Mouse (Mus musculus): ENCODE data around the gene Casp9. TPM values are rescaled to one million over a fixed set of nuclear protein-coding genes. Genes with fewer than 3 reads are reported as not detected.
A peak's percentile ranks its signal among the peaks of the same experiment; 100 is the strongest.

Gene Casp9
- total RNA-seq, 1 experiment from 2014 or later: 12.1 TPM

DNA sequence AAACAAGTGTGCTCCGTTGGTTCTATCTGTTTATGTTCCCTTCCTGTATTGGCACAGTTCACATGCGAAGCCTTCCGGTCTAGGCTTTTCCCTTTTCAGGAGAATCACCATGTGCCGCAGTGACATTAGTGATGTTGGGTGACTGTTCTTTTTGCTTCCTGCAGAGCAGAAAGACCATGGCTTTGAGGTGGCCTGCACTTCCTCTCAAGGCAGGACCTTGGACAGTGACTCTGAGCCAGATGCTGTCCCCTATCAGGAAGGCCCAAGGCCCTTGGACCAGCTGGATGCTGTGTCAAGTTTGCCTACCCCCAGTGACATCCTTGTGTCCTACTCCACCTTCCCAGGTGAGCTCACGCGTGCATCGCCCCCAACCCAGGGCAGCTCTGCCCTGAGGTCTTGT, 18.0 kb downstream of the Casp9 start:
- ATAC-seq (replicated peaks; ENCODE audit: low read depth, poor library complexity, severe bottlenecking): no peak

- ATAC-seq (replicated peaks; ENCODE audit: low read depth, poor library complexity, severe bottlenecking): no peak
These were observed 22.9 kb downstream of the Casp9 start for GRCm38 (mm10) chr4:141816267-141816666.

- no peak for ATAC-seq (replicated peaks; ENCODE audit: low read depth, poor library complexity, severe bottlenecking)
These were observed 23.6 kb downstream of the Casp9 start for GRCm38 (mm10) chr4:141816776-141817655.

DNA sequence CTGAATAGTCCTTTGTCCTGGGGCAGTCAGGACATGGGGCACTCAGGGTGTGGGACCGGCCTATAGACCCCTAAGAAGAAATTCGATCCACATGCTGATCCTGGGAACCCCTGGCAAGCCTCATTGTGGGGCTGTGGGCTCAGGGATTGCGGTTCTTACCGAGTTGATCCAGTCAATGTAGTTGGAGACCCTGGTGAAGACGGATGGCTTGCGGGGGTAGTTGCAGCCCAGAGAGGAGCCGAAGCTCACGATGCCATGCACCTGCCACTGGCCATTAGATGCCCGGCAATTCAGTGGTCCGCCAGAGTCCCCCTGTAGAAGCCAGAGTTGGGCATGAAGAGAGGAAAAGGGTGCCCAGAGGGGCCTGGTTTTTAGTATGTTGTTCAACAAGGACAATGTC, 24.3 kb downstream of the Casp9 start:
- no peak for ATAC-seq (replicated peaks; ENCODE audit: low read depth, poor library complexity, severe bottlenecking)

DNA sequence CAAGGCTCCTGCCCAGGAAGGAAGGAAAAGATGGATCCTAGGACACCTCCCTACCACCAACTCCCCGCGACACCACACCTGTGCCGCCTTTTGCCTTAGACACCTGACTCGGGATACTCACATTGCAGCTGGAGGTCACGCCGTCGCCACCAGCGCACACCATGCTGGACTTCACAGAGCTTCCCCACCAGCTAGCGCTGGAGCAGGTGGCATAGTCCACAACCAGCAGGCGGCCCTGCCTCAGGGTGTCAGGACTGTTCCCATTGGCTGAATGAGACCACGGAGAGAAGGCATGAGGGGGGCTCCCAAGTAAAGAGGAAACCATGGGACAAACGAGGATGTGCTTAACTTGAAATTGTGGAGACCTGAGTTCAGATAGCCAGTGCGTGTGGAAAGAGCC, 25.4 kb downstream of the Casp9 start:
- ATAC-seq (replicated peaks; ENCODE audit: low read depth, poor library complexity, severe bottlenecking): no peak

GRCm38 (mm10) chr4:141819316-141819715, 25.9 kb downstream of the Casp9 start:
- ATAC-seq (replicated peaks; ENCODE audit: low read depth, poor library complexity, severe bottlenecking): no peak

- ATAC-seq (replicated peaks; ENCODE audit: low read depth, poor library complexity, severe bottlenecking): no peak
These were observed 27.8 kb downstream of the Casp9 start for GRCm38 (mm10) chr4:141821178-141821577.

- no peak for ATAC-seq (replicated peaks; ENCODE audit: low read depth, poor library complexity, severe bottlenecking)
These were observed 28.7 kb downstream of the Casp9 start for GRCm38 (mm10) chr4:141822089-141822488.

DNA sequence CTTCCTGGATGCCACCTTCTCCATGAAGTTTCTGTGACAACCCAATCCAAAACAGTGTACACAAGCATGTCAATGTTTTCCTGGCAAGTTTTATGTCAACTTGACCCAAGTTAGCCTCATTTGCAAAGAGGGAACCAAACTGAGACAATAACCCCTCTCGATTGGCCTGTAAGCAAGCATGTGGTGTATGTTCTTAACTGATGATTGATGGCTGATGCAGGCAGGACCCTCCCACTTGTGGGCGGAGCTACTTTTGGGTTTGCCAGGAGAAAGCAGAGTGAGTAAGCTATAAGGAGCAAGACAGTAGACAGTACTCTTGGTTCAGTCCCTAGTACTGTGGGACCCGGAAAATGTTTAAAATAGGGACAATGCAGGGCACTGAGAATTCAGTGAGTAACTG, 29.6 kb downstream of the Casp9 start:
- peak; percentile 79 for ATAC-seq (replicated peaks; ENCODE audit: low read depth, poor library complexity, severe bottlenecking)

DNA sequence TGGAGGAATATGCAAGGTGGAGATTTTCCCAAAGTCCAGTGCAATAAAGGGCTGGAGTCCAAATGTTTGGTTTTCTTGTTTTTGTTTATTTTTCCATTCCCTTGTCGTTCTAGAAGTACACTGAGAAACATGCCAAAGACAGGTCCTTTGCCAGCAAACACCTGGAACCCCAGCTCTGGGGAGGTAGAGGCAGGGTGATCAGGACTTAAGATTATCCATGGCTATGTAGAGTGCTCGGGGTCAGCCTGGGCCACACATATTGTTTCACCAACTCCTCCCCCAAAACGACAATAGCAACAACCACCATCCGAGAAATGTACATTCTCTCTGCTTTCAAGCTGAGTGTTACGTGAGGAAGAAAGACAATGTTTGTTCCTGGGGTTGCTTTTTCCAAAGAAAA, 32.6 kb downstream of the Casp9 start, which contains the start of gene Cela2a:
Gene Cela2a, minus strand, starts transcription at position 101 of the 400 bp plus-strand sequence.
- ATAC-seq (replicated peaks; ENCODE audit: low read depth, poor library complexity, severe bottlenecking): no peak

- no peak for ATAC-seq (replicated peaks; ENCODE audit: low read depth, poor library complexity, severe bottlenecking)
These were observed 34.0 kb downstream of the Casp9 start for GRCm38 (mm10) chr4:141827401-141827800.

DNA sequence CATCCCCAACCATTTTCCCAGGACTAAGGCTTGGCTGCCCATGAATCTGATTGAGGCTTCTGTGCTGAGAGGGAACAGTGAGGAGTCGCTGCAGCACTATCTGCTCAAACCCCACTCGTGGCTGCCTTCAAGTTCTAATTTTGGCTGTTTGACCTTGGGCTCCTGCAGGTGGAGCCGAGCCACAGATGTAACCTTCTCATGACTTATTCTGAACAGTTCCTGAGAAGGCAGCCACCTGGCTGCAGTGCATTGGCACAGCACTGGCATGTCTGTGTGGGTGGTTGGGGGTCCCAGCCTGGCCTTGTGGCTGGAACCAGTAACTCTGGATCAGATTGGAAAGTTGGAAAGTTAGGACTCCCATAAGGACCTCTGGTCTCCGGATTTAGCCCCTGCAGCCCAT, 34.8 kb downstream of the Casp9 start:
- no peak for ATAC-seq (replicated peaks; ENCODE audit: low read depth, poor library complexity, severe bottlenecking)

GRCm38 (mm10) chr4:141830381-141830780, 37.0 kb downstream of the Casp9 start:
- no peak for ATAC-seq (replicated peaks; ENCODE audit: low read depth, poor library complexity, severe bottlenecking)

- ATAC-seq (replicated peaks; ENCODE audit: low read depth, poor library complexity, severe bottlenecking): no peak
These were observed 37.9 kb downstream of the Casp9 start for GRCm38 (mm10) chr4:141831361-141831760.

DNA sequence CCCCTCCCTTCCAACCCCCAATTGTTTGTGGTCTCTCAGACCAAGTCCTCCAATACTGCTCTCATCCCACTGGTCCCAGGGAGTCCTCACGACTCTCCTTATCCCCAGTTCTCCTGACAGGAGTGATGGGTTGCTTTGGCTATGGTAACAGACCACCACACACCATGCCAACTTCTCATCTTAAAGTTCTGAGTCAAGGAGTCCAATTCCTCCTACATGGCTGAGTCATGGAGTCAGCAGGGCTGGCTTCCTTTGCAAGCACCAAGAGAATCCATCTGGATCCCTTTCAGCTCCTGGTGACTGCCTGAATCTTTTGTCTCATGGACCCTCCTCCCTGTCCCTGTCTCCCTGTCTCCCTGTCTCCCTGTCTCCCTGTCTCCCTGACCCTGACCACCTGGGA, 40.5 kb downstream of the Casp9 start:
- ATAC-seq (replicated peaks; ENCODE audit: low read depth, poor library complexity, severe bottlenecking): no peak

DNA sequence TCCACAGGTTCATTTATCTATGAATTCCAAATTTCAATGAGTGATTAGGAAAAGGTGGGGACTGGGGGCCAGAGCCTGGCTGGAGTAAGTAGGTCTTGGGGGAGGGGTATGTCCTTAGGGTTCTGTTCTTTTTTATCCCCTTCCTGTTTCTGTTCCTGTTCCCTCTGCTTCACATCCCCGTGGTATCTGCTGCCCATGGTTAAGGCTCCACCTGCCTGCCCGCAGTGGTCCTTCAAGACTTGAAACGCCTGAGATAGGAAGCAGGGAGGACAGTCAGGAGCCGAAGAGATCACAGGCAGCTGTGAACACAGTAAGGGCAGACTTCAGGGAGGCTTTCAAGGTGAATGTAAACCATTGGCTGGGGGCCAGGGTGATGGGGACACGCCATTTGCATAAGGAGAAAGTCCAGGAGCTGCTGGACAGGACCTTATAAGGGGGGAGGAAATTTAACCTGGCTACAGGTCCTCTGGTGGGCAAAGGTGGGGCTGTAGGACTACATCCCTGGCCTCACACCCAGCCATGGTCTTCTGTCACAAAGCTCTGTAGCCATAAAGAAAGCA, 41.2 kb downstream of the Casp9 start:
- peak; percentile 50 for ATAC-seq (replicated peaks; ENCODE audit: low read depth, poor library complexity, severe bottlenecking)

DNA sequence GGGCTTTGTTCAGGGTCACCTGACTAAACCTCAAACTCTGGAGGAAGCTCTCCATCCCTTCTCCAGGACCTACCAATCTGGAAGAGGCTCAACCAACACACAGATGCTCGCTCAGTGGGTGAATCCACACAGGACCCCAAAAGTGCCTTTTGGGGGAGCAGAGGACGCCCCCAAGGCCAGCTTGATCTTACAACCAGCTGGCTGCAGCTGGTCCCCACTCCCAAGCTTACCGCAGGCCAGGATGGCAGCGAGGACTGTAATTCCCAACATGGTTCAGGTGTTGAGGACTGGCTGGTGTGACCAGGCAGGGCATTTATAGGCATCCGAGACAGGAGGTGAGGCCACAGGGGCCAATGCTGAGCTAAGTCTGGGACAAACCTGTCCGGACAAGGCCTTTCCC, 52.6 kb downstream of the Casp9 start, which contains the start of gene Ctrc:
Gene Ctrc, minus strand, starts transcription at position 361 of the 400 bp plus-strand sequence.
- ATAC-seq (replicated peaks; ENCODE audit: low read depth, poor library complexity, severe bottlenecking): no peak

GRCm38 (mm10) chr4:141853437-141853836, 60.0 kb downstream of the Casp9 start:
- peak; percentile 47; the same call in 1 of the 2 replicates for ATAC-seq (replicated peaks; ENCODE audit: low read depth, poor library complexity, severe bottlenecking)

GRCm38 (mm10) chr4:141857422-141857930, 64.1 kb downstream of the Casp9 start:
- ATAC-seq (replicated peaks; ENCODE audit: low read depth, poor library complexity, severe bottlenecking): peak; percentile 68

- no peak for ATAC-seq (replicated peaks; ENCODE audit: low read depth, poor library complexity, severe bottlenecking)
These were observed 65.1 kb downstream of the Casp9 start for GRCm38 (mm10) chr4:141858501-141858900.

GRCm38 (mm10) chr4:141859351-141859750, 65.9 kb downstream of the Casp9 start:
- ATAC-seq (replicated peaks; ENCODE audit: low read depth, poor library complexity, severe bottlenecking): no peak
